Mouse (Mus musculus): ENCODE measurements at regions not wholly inside any gene's neighbourhood (a gene's known extent, or its start where the extent isn't known, plus 50 kb on each side); places are given as distances from the start of the nearest gene placed in this dataset.

DNA sequence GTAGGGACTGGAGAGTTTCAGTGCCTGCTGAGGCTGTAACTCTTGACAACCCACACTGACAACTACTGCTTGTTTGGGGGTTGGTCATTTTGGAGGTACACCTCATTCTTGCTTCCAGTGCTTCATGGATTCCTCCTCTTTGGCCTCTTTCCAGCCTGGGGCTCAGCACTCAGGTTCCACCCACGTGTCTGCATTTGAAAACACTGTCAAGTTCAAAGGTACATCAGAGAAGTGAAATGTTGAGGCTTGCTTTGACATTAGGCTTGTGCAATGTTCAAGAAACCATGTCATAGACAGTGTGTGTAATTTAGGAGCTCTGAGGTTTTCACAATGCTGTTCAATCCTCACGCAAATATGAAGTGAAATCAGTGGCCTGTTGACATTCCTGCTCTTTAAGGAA, 304.5 kb downstream of the Sox11 start:
- TF ChIP-seq MYOG (IDR thresholded peaks at IDR 0.05; ENCODE audit: control insufficient read depth, extremely low read depth, insufficient read length) = no peak
- no peak for TF ChIP-seq CTCF (IDR thresholded peaks at IDR 0.05; ENCODE audit: control insufficient read depth, insufficient read depth, insufficient read length)
- TF ChIP-seq USF1 (IDR thresholded peaks at IDR 0.05; ENCODE audit: low read depth) = no peak
- no peak for TF ChIP-seq MAX (IDR thresholded peaks at IDR 0.05)
- TF ChIP-seq MYOD1 (IDR thresholded peaks at IDR 0.05; ENCODE audit: control insufficient read depth, insufficient read length, low read depth) = no peak
